Mouse (Mus musculus): Measurements from ENCODE around the gene Upk1a. TPM values are rescaled to one million over a fixed set of nuclear protein-coding genes. Genes with fewer than 3 reads are reported as not detected.

Gene Upk1a
- polyA plus RNA-seq, 1 experiment = 2.8 TPM

DNA sequence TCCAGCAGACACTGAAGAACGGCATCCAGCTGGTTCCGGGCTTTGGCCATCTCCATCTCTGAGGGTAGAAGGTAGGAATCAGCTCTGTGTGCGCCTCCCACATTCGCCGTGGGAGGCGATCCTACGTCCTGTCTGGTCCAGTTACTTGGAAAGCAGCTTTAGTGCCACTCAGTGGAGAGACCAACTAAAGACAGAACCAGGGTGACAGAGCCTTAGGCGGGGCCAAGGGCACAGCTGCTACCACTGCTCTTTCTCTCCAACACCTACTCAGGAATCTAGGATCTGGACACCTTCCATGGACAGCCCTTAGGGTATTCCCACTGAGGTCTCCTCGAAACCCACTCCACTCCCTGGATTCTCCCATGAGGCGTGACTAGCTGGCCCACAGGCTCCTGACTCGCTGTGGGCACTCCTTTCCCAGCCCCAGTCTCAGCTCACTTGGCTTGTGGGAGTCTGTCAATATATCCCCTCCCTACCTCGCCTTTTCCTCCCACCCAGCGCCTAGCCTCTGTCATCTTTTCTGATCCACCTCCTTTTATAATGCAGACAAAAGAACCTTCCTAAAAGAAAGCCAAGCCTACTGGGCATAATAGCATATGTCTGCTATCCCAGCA lies 54.6 kb downstream of the Upk1a start:
- TF ChIP-seq POLR2A (IDR thresholded peaks at IDR 0.05; ENCODE audit: insufficient read depth, low read length) (no peak), EP300 (IDR thresholded peaks at IDR 0.05; ENCODE audit: insufficient read depth, low read depth, low read length) (no peak), CTCF (IDR thresholded peaks at IDR 0.05; ENCODE audit: low read depth, low read length) (no peak)
- H3K9ac ChIP-seq (ENCODE audit: low read depth, poor library complexity, severe bottlenecking) = 0 out of 2 replicates have a peak overlapping the region, but pooled peaks have one; percentile 74
- H3K36me3 ChIP-seq (ENCODE audit: control insufficient read depth, insufficient read depth, low read length, poor library complexity, severe bottlenecking) = peaks cover 16% of the 10 kb centered on the region
- no peak overlapping the region for H3K27ac ChIP-seq (ENCODE audit: insufficient read depth, low read length)
- H3K4me1 ChIP-seq (ENCODE audit: control insufficient read depth, insufficient read depth, low read length) = peaks cover 3% of the 10 kb centered on the region
- H3K27me3 ChIP-seq (ENCODE audit: control insufficient read depth, insufficient read depth, low read length, poor library complexity, severe bottlenecking) = no peaks in the 10 kb centered on the region
- H3K4me3 ChIP-seq (ENCODE audit: low read depth, low read length) = no peak overlapping the region
- H3K9me3 ChIP-seq (replicated peaks; ENCODE audit: control insufficient read depth, insufficient read depth, low read length, poor library complexity, severe bottlenecking) = no peaks in the 10 kb centered on the region

DNA sequence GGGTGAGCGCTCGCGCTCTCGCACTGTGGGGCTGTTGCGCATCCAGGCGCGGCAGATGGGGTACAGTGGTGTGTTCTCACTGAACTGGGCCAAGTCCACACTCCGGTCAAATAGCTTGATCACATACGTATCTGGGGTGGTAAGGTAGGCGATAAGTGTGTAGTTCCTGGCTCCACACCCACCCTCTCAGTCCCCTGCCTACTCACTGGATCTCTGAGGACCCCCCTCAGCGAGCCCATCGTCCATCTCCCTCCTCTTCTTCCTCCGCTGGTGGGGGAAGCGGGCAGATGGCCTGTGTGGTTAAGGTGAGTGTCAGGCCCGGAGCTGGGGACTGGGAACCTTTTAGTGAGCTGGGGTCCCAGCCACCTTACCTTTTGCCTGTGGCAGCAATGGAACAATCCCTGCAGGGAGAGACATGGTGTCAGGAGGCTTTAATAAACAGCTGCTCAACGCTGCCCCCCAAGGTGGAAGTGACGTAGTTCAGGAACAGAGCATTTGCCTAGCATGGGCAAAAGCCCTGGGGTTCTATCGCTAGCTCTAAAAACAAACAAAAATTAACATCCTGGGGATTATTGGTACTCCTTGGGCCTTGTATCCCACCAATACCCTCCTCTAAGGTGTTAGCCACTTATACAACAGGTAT lies 55.6 kb downstream of the Upk1a start:
- Histone ChIP-seq H3K36me3 (ENCODE audit: control insufficient read depth, insufficient read depth, low read length, poor library complexity, severe bottlenecking) (peaks cover 16% of the 10 kb centered on the region), H3K27ac (ENCODE audit: insufficient read depth, low read length) (no peak overlapping the region), H3K4me1 (ENCODE audit: control insufficient read depth, insufficient read depth, low read length) (peaks cover 3% of the 10 kb centered on the region), H3K9ac (ENCODE audit: low read depth, poor library complexity, severe bottlenecking) (no peak overlapping the region), H3K9me3 (replicated peaks; ENCODE audit: control insufficient read depth, insufficient read depth, low read length, poor library complexity, severe bottlenecking) (no peaks in the 10 kb centered on the region), H3K27me3 (ENCODE audit: control insufficient read depth, insufficient read depth, low read length, poor library complexity, severe bottlenecking) (no peaks in the 10 kb centered on the region), H3K4me3 (ENCODE audit: low read depth, low read length) (no peak overlapping the region)
- TF ChIP-seq POLR2A (IDR thresholded peaks at IDR 0.05; ENCODE audit: insufficient read depth, low read length) (no peak), CTCF (IDR thresholded peaks at IDR 0.05; ENCODE audit: low read depth, low read length) (peak; percentile 14)

DNA sequence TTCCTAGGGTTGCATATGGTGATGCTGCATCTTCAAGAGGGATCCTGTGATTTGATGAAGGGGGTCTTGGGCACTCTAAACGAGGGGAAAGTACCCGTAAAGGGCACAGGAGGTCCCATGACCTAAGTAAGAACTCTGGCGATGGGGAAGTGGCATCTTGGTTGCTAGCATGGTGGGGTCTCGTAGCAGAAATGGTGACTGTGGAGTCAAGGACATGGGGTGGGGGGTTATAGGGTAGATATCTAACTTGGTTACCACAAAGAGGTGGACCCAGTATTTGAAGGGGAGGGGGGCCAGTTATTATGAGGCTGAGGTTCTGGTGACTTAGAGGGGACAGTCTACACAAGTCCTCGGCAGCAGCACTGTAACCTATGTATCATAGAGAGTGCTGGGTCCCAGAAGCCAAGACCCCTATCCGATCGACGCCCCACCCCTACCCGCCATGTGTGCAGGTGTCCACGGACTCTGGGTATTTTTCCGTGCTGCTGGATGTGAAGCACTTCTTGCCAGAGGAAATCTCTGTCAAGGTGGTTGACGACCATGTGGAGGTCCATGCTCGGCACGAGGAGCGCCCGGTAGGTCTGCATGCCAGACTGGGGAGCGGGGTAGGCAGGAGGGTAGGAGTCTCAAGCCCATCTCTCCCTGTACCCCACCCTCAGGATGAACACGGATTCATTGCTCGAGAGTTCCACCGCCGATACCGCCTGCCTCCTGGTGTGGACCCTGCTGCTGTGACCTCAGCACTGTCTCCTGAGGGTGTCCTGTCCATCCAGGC lies 58.6 kb downstream of the Upk1a start:
- Histone ChIP-seq H3K27me3 (ENCODE audit: control insufficient read depth, insufficient read depth, low read length, poor library complexity, severe bottlenecking) (no peaks in the 10 kb centered on the region), H3K9me3 (replicated peaks; ENCODE audit: control insufficient read depth, insufficient read depth, low read length, poor library complexity, severe bottlenecking) (no peaks in the 10 kb centered on the region), H3K27ac (ENCODE audit: insufficient read depth, low read length) (no peak overlapping the region), H3K4me3 (ENCODE audit: low read depth, low read length) (no peak overlapping the region), H3K9ac (ENCODE audit: low read depth, poor library complexity, severe bottlenecking) (peak overlapping the region; percentile 82; the same call in 1 of the 2 replicates), H3K4me1 (ENCODE audit: control insufficient read depth, insufficient read depth, low read length) (peaks cover 3% of the 10 kb centered on the region), H3K36me3 (ENCODE audit: control insufficient read depth, insufficient read depth, low read length, poor library complexity, severe bottlenecking) (peaks cover 16% of the 10 kb centered on the region)
- no peak for TF ChIP-seq EP300 (IDR thresholded peaks at IDR 0.05; ENCODE audit: insufficient read depth, low read depth, low read length)
- no peak for TF ChIP-seq POLR2A (IDR thresholded peaks at IDR 0.05; ENCODE audit: insufficient read depth, low read length)
- no peak for TF ChIP-seq CTCF (IDR thresholded peaks at IDR 0.05; ENCODE audit: low read depth, low read length)

Other genes starting within 250 kb of the Upk1a start
- not detected in 2 replicates for gene Tyrobp, start 199.1 kb downstream of the Upk1a start, polyA plus RNA-seq (2011; ENCODE audit: insufficient read depth, insufficient read length, low read depth, missing spikeins)
- not detected in 2 replicates for gene Hcst, start 193.0 kb downstream of the Upk1a start, polyA plus RNA-seq (2011; ENCODE audit: insufficient read depth, insufficient read length, low read depth, missing spikeins)
- 4.1 TPM in 2 replicates for gene Nfkbid, start 191.1 kb downstream of the Upk1a start, polyA plus RNA-seq (2011; ENCODE audit: insufficient read depth, insufficient read length, low read depth, missing spikeins)
- gene Aplp1, start 167.3 kb downstream of the Upk1a start, polyA plus RNA-seq (2011; ENCODE audit: insufficient read depth, insufficient read length, low read depth, missing spikeins) = 70.6 and 78.2 TPM in 2 replicates
- 5.8 and 9.4 TPM in 2 replicates for gene Kirrel2, start 155.2 kb downstream of the Upk1a start, polyA plus RNA-seq (2011; ENCODE audit: insufficient read depth, insufficient read length, low read depth, missing spikeins)
- gene Nphs1, start 154.5 kb downstream of the Upk1a start, polyA plus RNA-seq (2011; ENCODE audit: insufficient read depth, insufficient read length, low read depth, missing spikeins) = 27.5 and 30.9 TPM in 2 replicates
- 0.58 TPM in 1 of 2 replicates, not detected in the other for gene Prodh2, start 119.2 kb downstream of the Upk1a start, polyA plus RNA-seq (2011; ENCODE audit: insufficient read depth, insufficient read length, low read depth, missing spikeins)
- gene Arhgap33, start 77.8 kb downstream of the Upk1a start, polyA plus RNA-seq (2011; ENCODE audit: insufficient read depth, insufficient read length, low read depth, missing spikeins) = 6.0 and 6.5 TPM in 2 replicates
- gene Hspb6, start 60.7 kb downstream of the Upk1a start, polyA plus RNA-seq (2011; ENCODE audit: insufficient read depth, insufficient read length, low read depth, missing spikeins) = 6.4 and 7.0 TPM in 2 replicates
- 16.8 and 17.3 TPM in 2 replicates for gene Proser3, start 60.5 kb downstream of the Upk1a start, polyA plus RNA-seq (2011; ENCODE audit: insufficient read depth, insufficient read length, low read depth, missing spikeins)
- 23.3 and 29.3 TPM in 2 replicates for gene Lin37, start 53.0 kb downstream of the Upk1a start, polyA plus RNA-seq (2011; ENCODE audit: insufficient read depth, insufficient read length, low read depth, missing spikeins)
- gene U2af1l4, start 49.5 kb downstream of the Upk1a start, polyA plus RNA-seq (2011; ENCODE audit: insufficient read depth, insufficient read length, low read depth, missing spikeins) = 50.9 and 73.9 TPM in 2 replicates
- gene Gm49396, start 49.5 kb downstream of the Upk1a start, polyA plus RNA-seq (2011; ENCODE audit: insufficient read depth, insufficient read length, low read depth, missing spikeins) = 1.8 and 1.9 TPM in 2 replicates
- gene Psenen, start 49.2 kb downstream of the Upk1a start, polyA plus RNA-seq (2011; ENCODE audit: insufficient read depth, insufficient read length, low read depth, missing spikeins) = 99.8 and 107 TPM in 2 replicates
- 0.72 TPM in 1 of 2 replicates, not detected in the other for gene Igflr1, start 47.4 kb downstream of the Upk1a start, polyA plus RNA-seq (2011; ENCODE audit: insufficient read depth, insufficient read length, low read depth, missing spikeins)
- gene Kmt2b, start 24.1 kb downstream of the Upk1a start, polyA plus RNA-seq (2011; ENCODE audit: insufficient read depth, insufficient read length, low read depth, missing spikeins) = 70.2 and 81.4 TPM in 2 replicates
- gene Zbtb32, start 13.9 kb downstream of the Upk1a start, polyA plus RNA-seq (2011; ENCODE audit: insufficient read depth, insufficient read length, low read depth, missing spikeins) = 20.3 and 22.7 TPM in 2 replicates
- gene Cox6b1, start 13.3 kb upstream of the Upk1a start, polyA plus RNA-seq (2011; ENCODE audit: insufficient read depth, insufficient read length, low read depth, missing spikeins) = 540 and 569 TPM in 2 replicates
- 2.8 and 3.3 TPM in 2 replicates for gene Etv2, start 23.0 kb upstream of the Upk1a start, polyA plus RNA-seq (2011; ENCODE audit: insufficient read depth, insufficient read length, low read depth, missing spikeins)
- gene Rbm42, start 37.5 kb upstream of the Upk1a start, polyA plus RNA-seq (2011; ENCODE audit: insufficient read depth, insufficient read length, low read depth, missing spikeins) = 42.3 and 47.0 TPM in 2 replicates
- 16.9 and 17.8 TPM in 2 replicates for gene Haus5, start 52.1 kb upstream of the Upk1a start, polyA plus RNA-seq (2011; ENCODE audit: insufficient read depth, insufficient read length, low read depth, missing spikeins)
- not detected in 2 replicates for gene Pmis2, start 58.8 kb upstream of the Upk1a start, polyA plus RNA-seq (2011; ENCODE audit: insufficient read depth, insufficient read length, low read depth, missing spikeins)
- not detected in 2 replicates for gene 2200002J24Rik, start 86.1 kb upstream of the Upk1a start, polyA plus RNA-seq (2011; ENCODE audit: insufficient read depth, insufficient read length, low read depth, missing spikeins)
- 1.4 and 1.6 TPM in 2 replicates for gene Atp4a, start 99.4 kb upstream of the Upk1a start, polyA plus RNA-seq (2011; ENCODE audit: insufficient read depth, insufficient read length, low read depth, missing spikeins)
- gene Tmem147, start 116.7 kb upstream of the Upk1a start, polyA plus RNA-seq (2011; ENCODE audit: insufficient read depth, insufficient read length, low read depth, missing spikeins) = 66.7 and 75.8 TPM in 2 replicates
- gene Gapdhs, start 130.8 kb upstream of the Upk1a start, polyA plus RNA-seq (2011; ENCODE audit: insufficient read depth, insufficient read length, low read depth, missing spikeins) = not detected in 2 replicates
- gene Sbsn, start 138.6 kb upstream of the Upk1a start, polyA plus RNA-seq (2011; ENCODE audit: insufficient read depth, insufficient read length, low read depth, missing spikeins) = 12.4 and 14.6 TPM in 2 replicates
- 0.70 and 0.99 TPM in 2 replicates for gene Dmkn, start 150.9 kb upstream of the Upk1a start, polyA plus RNA-seq (2011; ENCODE audit: insufficient read depth, insufficient read length, low read depth, missing spikeins)
- gene Krtdap, start 175.0 kb upstream of the Upk1a start, polyA plus RNA-seq (2011; ENCODE audit: insufficient read depth, insufficient read length, low read depth, missing spikeins) = 5.0 and 9.1 TPM in 2 replicates
- gene Ffar2, start 210.9 kb upstream of the Upk1a start, polyA plus RNA-seq (2011; ENCODE audit: insufficient read depth, insufficient read length, low read depth, missing spikeins) = not detected in 2 replicates
- gene Ffar3, start 243.3 kb upstream of the Upk1a start, polyA plus RNA-seq (2011; ENCODE audit: insufficient read depth, insufficient read length, low read depth, missing spikeins) = not detected in 2 replicates
- not detected in 2 replicates for gene Ffar1, start 248.7 kb upstream of the Upk1a start, polyA plus RNA-seq (2011; ENCODE audit: insufficient read depth, insufficient read length, low read depth, missing spikeins)

Data from ES-Bruce4 (cell line).